Mouse (Mus musculus): ENCODE measurements around the gene Zfp605. TPM values are rescaled to one million over a fixed set of nuclear protein-coding genes. Genes with fewer than 3 reads are reported as not detected.
"Not testable (repeated sequence)": the region's sequence is repeated elsewhere in the genome, so short reads cannot be mapped to it uniquely, and the experiment has no call there.

The Zfp605 gene
- polyA plus RNA-seq, 1 experiment from 2014 or later: 1.3 TPM

DNA sequence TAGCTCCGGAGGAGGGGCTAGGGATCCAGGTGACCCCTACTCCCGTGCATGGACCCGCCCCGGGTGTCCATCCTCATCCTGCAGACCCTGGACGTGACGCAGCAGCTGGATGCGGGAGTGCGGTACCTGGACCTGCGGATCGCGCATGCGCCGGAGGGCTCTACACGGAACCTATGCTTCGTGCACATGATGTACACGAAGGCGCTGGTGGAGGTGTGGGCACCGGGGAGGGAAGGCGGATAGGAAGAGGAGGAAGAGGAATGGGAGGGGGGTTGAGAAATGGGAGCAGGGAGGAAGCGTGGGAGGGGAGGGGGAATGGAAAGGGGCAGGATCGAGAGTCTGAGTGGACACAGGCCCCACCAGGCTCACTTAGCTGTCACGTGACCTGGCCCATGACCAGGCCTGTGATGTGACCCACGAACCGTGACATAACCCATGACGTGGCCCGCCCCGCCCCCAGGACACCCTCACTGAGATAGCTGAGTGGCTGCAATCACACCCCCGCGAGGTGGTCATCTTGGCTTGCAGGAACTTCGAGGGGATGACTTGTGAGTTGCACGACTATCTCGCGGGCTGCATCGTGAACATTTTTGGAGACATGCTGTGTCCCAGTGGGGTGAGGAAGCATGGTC, 8.1 kb upstream of the Zfp605 start:
- ATAC-seq (ENCODE audit: low read depth) (peak; percentile 13), DNase-seq (peak; percentile 50)
- Histone ChIP-seq H3K4me1 (replicated peaks) (peaks cover 36% of the 10 kb centered on the region), H3K9me3 (replicated peaks) (no peaks in the 10 kb centered on the region), H3K36me3 (peaks cover 45% of the 10 kb centered on the region), H3K27ac (no peak overlapping the region), H3K4me3 (replicated peaks) (peak overlapping the region; percentile 39), H3K4me2 (peak overlapping the region; percentile 66), H3K27me3 (peaks cover 24% of the 10 kb centered on the region), H3K9ac (no peak overlapping the region)
- WGBS (ENCODE audit: insufficient replicate concordance): 16% methylated on average over 33 of the region's 34 CpGs

DNA sequence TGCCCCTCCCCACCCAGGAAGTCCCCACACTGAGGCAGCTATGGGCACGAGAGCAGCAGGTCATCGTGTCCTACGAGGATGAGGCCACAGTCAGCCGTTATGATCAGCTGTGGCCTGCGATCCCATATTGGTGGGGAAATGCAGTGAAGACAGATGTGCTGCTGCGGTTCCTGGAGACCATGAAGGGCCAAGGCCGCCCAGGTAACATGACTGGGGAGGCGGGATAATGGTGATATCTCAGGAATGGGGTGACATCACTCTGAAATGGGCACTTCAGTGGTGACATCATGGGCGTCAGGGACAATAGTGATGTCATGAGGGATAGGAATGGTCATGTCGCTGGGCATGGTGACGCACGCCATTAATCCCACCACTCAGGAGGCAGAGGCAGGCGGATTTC, 7.5 kb upstream of the Zfp605 start:
- Histone ChIP-seq H3K27ac (no peak overlapping the region), H3K9ac (no peak overlapping the region), H3K36me3 (peaks cover 45% of the 10 kb centered on the region), H3K4me2 (no peak overlapping the region), H3K9me3 (replicated peaks) (no peaks in the 10 kb centered on the region), H3K4me1 (replicated peaks) (peaks cover 41% of the 10 kb centered on the region), H3K27me3 (peaks cover 24% of the 10 kb centered on the region), H3K4me3 (replicated peaks) (no peak overlapping the region)
- WGBS (ENCODE audit: insufficient replicate concordance): 79% methylated on average over 13 of the region's 13 CpGs
- DNase-seq (no peak), ATAC-seq (ENCODE audit: low read depth) (no peak)

DNA sequence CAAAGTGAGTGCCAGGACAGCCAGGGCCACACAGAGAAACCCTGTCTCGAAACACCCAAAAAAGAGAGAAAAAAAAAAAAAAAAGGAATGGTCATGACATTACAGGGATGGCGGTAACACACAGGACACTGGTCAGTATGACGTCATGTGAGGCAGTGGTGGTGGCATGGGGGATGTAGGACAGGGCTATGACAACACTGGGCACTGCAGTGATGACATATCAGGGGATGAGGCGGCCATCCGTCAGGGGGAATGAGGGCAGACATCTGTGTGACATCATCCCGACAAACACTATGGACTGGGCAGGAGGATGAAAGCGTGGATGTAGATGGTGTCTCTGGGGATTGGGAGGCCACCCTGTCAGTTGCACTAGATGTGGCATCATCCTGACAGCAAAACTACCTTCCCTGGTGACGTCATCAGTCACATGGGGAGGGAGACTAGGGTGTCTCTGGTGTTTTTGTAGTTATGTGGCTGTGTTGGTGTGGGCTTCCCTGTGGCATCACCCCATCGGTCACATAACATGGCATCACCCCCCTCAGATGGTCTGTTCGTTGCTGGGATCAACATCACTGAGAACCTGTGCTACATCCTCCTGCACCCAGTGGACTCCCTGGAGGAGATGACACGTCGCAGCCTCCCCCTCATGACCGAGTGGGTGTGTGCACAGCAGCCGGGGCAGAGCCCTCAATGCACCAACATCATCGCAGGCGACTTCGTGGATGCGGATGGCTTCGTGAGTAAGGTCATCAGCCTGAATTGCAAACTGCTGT, 6.9 kb upstream of the Zfp605 start:
- Histone ChIP-seq H3K27me3 (peaks cover 24% of the 10 kb centered on the region), H3K4me1 (replicated peaks) (peaks cover 41% of the 10 kb centered on the region), H3K9ac (no peak overlapping the region), H3K4me3 (replicated peaks) (no peak overlapping the region), H3K27ac (no peak overlapping the region), H3K36me3 (peaks cover 45% of the 10 kb centered on the region), H3K4me2 (no peak overlapping the region), H3K9me3 (replicated peaks) (no peaks in the 10 kb centered on the region)
- ATAC-seq (ENCODE audit: low read depth) (no peak), DNase-seq (no peak)
- WGBS (ENCODE audit: insufficient replicate concordance): 83% methylated on average over 19 of the region's 19 CpGs

DNA sequence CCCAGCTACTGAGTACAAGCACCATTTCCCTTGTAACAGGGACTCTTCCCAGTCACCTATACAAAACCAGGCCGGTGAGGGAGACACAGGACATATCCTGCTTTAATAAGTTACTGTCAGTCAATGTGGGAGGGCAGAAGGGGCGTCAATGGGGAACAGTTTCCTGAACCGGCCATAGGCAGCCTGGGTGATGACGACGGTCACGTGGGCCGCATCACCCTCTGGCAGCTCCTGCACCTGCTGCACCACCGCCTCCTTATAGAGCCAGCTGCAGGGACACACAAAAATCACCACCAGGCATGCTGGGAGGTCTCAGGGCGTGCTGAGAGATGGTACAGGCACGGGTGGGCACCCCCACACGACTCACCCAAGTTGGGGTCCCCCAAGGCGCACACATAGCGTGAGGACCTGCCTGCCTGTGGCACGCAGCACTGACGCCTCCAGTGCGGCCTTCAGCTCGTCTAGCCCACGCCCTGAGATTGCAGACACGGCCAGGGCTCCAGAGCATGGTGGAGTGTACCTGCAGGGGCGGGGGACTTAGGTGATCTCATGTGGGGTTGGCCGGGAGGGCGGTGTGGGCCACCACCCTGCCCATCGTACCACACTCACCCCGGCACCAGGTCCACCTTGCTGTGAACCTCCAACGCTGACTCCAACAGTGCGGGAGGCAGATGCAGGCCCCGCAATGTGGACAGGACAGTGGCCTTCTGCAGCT, 5.8 kb upstream of the Zfp605 start:
- no peak overlapping the region for H3K4me3 ChIP-seq (replicated peaks)
- no peak overlapping the region for H3K4me2 ChIP-seq
- DNase-seq: no peak
- no peak overlapping the region for H3K9ac ChIP-seq
- H3K27ac ChIP-seq: no peak overlapping the region
- H3K4me1 ChIP-seq (replicated peaks): peaks cover 48% of the 10 kb centered on the region
- peaks cover 19% of the 10 kb centered on the region for H3K27me3 ChIP-seq
- H3K9me3 ChIP-seq (replicated peaks): no peaks in the 10 kb centered on the region
- 86% methylated on average over 27 of the region's 27 CpGs for WGBS (ENCODE audit: insufficient replicate concordance)
- ATAC-seq (ENCODE audit: low read depth): no peak
- peaks cover 45% of the 10 kb centered on the region for H3K36me3 ChIP-seq

DNA sequence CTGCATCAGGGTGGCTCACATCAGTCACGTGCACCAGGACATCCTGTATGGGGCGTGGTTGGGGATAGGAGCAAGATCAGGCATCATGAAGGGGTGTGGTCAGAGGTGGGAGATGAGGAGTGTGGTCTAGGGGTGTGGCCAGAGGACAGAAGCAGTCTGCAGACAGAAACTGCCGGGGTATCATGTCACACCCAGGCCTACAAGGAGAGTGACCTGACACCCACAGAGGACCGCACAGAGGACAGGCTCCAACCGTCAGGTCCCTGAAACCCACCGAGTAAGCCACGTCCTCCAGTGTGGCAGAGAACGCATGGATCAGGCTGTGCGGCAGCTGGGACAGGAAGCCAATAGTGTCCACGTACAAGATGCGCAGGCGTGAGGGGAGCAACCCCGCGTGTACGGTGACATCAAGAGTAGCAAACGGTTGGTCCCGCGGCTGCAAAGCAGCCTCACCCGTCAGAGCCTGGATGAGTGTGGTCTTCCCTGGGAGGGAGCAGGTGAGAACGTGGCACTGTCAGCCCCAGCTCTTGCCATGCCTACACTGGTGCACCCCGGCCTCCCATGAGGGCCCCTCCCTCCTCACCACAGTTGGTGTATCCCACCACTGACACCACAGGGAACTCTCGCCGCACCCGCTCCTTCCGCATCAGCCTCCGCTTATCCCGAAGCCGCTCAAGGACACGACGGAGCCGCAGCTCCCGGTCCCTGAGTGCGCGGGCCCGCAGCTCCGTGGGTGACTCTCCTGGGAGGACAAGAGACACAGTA, 5.1 kb upstream of the Zfp605 start:
- no peak overlapping the region for H3K27ac ChIP-seq
- peaks cover 19% of the 10 kb centered on the region for H3K27me3 ChIP-seq
- H3K9ac ChIP-seq: no peak overlapping the region
- H3K4me2 ChIP-seq: no peak overlapping the region
- H3K4me1 ChIP-seq (replicated peaks): peaks cover 51% of the 10 kb centered on the region
- no peak for DNase-seq
- H3K9me3 ChIP-seq (replicated peaks): no peaks in the 10 kb centered on the region
- no peak for ATAC-seq (ENCODE audit: low read depth)
- H3K36me3 ChIP-seq: peaks cover 45% of the 10 kb centered on the region
- WGBS (ENCODE audit: insufficient replicate concordance): 88% methylated on average over 36 of the region's 36 CpGs
- no peak overlapping the region for H3K4me3 ChIP-seq (replicated peaks)

DNA sequence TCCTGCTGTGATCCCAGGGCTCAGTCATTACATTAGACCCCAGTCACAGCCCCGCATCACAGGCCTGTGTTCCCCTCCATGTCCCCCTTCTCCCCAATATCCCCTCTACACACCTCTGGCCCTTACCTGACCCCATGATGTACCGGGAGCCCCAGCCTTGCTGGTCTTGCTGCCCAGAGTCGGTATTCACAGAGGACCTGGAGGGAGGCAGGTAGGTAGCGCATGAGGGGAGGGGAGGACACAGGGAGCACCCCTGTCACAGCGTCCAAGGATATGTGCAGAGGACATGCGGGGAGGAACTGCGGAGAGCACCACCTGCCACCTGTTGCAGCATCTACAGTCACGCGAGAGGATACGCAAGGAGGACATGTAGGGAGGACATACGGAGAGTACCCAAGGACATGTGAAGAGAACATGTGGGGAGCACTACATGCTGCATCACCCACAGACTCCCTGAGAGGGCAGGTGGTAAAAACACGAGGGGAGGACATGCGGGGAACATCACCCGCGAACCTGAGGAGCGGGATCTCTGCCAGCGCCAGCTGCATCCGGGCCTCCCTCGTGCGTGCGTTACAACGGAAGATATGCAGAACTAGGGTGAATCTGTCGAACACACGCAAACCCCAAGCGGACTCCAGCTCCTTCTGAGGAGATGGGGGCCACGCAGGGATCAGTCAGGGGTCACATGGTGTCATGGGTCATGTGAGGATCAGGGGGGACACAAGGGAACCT, 3.6 kb upstream of the Zfp605 start:
- Histone ChIP-seq H3K36me3 (peaks cover 45% of the 10 kb centered on the region), H3K9me3 (replicated peaks) (no peaks in the 10 kb centered on the region), H3K27me3 (peaks cover 5% of the 10 kb centered on the region; the same call in 1 of the 2 replicates), H3K4me1 (replicated peaks) (peaks cover 48% of the 10 kb centered on the region), H3K9ac (peak overlapping the region; percentile 84), H3K4me3 (replicated peaks) (peak overlapping the region; percentile 83), H3K27ac (no peak overlapping the region), H3K4me2 (peak overlapping the region; percentile 96)
- DNase-seq: no peak
- WGBS (ENCODE audit: insufficient replicate concordance): 91% methylated on average over 26 of the region's 26 CpGs
- no peak for ATAC-seq (ENCODE audit: low read depth)

DNA sequence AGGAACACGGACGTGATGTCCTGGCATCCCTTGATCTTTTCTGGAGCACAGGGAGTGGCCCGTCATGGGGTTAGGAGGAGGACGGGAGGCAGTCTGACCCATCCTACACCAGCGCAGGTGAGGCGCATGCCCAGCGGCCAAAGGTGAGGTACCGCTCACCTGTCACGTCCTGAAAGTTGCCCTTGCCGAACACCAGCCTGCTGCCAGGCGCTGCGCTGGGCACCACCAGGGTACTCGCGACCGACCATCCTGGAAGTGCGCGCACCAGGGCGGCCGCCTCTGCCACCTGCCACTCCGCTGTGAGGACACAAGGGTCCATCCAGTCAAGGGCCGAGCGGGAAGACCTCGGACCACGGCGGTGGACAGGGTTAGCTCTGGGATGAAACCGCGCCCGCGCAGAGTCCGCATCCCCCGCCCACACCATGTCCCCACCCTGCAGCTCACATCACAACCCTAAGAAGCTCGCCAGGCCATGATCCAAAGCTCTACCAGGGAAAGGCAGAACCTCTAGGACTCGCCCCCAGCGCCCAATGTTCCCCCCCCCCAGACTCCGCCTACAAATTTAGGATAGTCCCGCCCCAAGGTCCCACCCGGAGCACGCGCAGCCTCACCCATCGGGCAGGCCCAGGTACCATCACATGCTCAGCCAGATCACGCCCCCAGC, 2.9 kb upstream of the Zfp605 start:
- H3K27me3 ChIP-seq: no peaks in the 10 kb centered on the region
- H3K4me2 ChIP-seq: peak overlapping the region; percentile 96
- DNase-seq (no peak), ATAC-seq (ENCODE audit: low read depth) (no peak)
- H3K4me3 ChIP-seq (replicated peaks): peak overlapping the region; percentile 83
- H3K9me3 ChIP-seq (replicated peaks): no peaks in the 10 kb centered on the region
- H3K4me1 ChIP-seq (replicated peaks): peaks cover 40% of the 10 kb centered on the region
- peak overlapping the region; percentile 94 for H3K27ac ChIP-seq
- peak overlapping the region; percentile 84 for H3K9ac ChIP-seq
- peaks cover 45% of the 10 kb centered on the region for H3K36me3 ChIP-seq
- 12% methylated on average over 41 of the region's 41 CpGs for WGBS (ENCODE audit: insufficient replicate concordance)

DNA sequence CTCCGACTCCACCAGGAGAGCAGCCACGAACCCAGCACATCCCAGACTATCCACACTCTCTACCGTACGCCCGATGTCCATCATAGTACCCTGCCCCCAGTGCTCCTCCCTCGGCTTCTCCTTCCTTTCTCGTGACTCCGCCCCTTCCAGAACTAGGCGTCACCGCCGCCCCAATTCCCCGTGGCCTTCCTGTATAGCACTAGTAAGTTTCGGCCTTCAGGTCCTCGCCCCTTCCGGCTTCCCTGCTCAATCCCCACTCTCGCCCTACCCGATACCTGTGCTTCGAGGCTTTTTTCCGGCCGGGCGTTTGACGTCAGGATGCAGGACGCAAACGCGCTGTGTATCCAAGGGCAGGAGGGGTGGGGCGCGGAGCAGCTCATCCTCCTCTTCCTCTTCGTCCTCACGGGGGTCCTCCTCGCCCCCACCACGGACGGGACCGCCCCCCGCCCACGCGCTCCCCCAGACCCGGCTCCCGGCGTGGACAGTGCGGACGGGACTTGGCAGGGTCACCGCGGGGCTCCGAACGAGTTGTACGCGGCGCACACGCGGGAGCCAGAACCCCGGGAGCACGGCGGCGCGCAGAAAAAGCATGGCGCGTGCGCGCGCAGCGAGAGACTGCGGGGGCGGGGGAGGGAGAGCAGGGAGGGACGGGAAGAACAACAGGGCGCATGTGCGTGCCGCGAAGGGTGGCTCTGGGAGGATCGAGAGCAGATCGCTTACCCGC, 2.1 kb upstream of the Zfp605 start, which contains the start of gene Gtpbp6:
TSS of gene Gtpbp6 (minus strand) at position 617 of the 724 bp plus-strand sequence.
- Histone ChIP-seq H3K4me2 (peak within 1 kb of the TSS; percentile 96), H3K9me3 (replicated peaks) (no peaks in the 10 kb centered on the region), H3K27ac (peak within 1 kb of the TSS; percentile 94), H3K4me1 (replicated peaks) (peaks cover 37% of the 10 kb centered on the region), H3K36me3 (peaks cover 45% of the 10 kb centered on the region), H3K27me3 (no peaks in the 10 kb centered on the region), H3K9ac (peak within 1 kb of the TSS; percentile 84), H3K4me3 (replicated peaks) (peak within 1 kb of the TSS; percentile 83)
- peak; percentile 83 for ATAC-seq (ENCODE audit: low read depth)
- peak; percentile 96 for DNase-seq
- under 1% methylated on average over 71 of the region's 71 CpGs for WGBS (ENCODE audit: insufficient replicate concordance)

DNA sequence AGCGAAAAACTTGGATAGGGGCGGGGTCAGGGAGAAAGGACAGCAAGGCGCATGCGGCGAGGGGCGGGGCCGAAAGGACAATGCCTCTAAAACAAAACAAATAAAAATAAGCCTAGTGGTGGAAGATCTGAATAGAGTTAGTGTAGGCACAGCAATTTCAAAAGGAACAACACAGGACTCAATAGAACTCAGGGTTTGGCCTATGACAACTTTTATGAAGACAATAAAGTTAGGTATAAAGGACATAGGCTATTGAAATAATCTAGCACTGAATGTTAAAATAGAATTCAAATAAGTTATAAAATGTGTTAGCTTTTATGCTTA, 1.6 kb upstream of the Zfp605 start:
- no peak for ATAC-seq (ENCODE audit: low read depth)
- Histone ChIP-seq H3K4me2 (peak overlapping the region; percentile 96), H3K9ac (no peak overlapping the region), H3K36me3 (peaks cover 44% of the 10 kb centered on the region), H3K27me3 (no peaks in the 10 kb centered on the region), H3K4me1 (replicated peaks) (peaks cover 37% of the 10 kb centered on the region), H3K4me3 (replicated peaks) (peak overlapping the region; percentile 83), H3K9me3 (replicated peaks) (no peaks in the 10 kb centered on the region), H3K27ac (peak overlapping the region; percentile 94)
- DNase-seq: no peak
- under 1% methylated on average over 7 of the region's 7 CpGs for WGBS (ENCODE audit: insufficient replicate concordance)

DNA sequence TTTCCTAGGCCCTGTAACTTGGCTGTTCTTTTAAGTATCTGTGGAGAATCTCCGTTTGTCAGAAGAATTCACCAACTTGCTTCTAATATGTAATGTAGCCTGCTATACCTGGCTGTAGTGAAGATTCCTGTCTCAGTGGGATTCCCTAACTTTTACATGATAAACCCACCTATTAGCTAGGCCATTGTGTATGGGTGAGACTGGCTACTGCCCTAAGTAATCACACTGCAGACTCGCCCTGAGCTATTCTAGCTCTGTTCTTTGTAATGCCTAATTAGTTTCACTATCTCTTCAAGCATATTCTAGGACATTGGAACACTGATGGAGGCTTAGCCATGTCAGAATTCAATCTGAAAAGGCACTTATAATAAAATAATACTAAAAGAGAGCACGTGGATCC, 12.5 kb downstream of the Zfp605 start:
- not testable (repeated sequence) for H3K4me1 ChIP-seq (replicated peaks); H3K4me2 ChIP-seq; ATAC-seq (ENCODE audit: low read depth); H3K27ac ChIP-seq; H3K9ac ChIP-seq; DNase-seq; H3K4me3 ChIP-seq (replicated peaks); H3K9me3 ChIP-seq (replicated peaks); H3K27me3 ChIP-seq
- H3K36me3 ChIP-seq: peaks cover 37% of the 10 kb centered on the region
- 65% methylated on average over 3 of the region's 3 CpGs for WGBS (ENCODE audit: insufficient replicate concordance)
